In the genomic region with DNA sequence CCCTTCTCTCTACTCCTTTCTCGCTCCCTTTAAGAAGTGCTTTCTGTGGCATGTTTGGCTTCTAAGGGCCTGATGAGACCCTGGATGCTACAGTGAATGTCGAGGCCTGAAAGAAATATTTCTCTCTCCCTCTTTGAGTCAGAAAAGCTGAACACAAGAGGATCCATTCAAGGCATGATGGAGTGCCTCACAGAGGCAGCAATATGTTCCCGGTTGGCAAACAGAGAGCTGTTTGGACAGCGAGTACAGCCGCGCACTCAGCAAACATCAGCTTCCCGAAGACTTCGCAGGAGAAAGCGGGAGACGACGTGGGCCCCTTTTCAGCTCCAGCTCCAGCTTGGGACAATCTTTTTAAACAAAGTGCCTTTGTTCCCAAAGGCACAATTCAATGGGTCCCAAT, we compare ENCODE assay signal across 10 mouse cellular contexts.
DNase-seq lines count a peak whose midpoint lies in the region; ATAC-seq lines count a peak whose summit lies in the region.
"Had no signal": no experiment of that assay in that cellular context is flagged by ENCODE, and none has a peak within 500 bp of the region (broad histone marks: within the 10 kb centered on the region; RNA-seq: fewer than 3 reads in every experiment).

No protein-coding gene starts in this region.

- H3K36me3 ChIP-seq in embryonic facial prominence, embryonic 15.5 days = no peaks in the 10 kb centered on the region
- H3K36me3 ChIP-seq in intestine, embryonic 15.5 days = no peaks in the 10 kb centered on the region
- no peaks in the 10 kb centered on the region for H3K36me3 ChIP-seq in neural tube, embryonic 13.5 days
- H3K36me3 ChIP-seq in kidney, embryonic 15.5 days = no peaks in the 10 kb centered on the region

- WGBS in embryonic facial prominence, embryonic 15.5 days = 56% methylated on average over 11 of the region's 11 CpGs
- WGBS in intestine, embryonic 15.5 days = 23% methylated on average over 11 of the region's 11 CpGs
- 5% methylated on average over 11 of the region's 11 CpGs for WGBS in neural tube, embryonic 13.5 days
- WGBS in kidney, embryonic 15.5 days = 64% methylated on average over 11 of the region's 11 CpGs

- H3K9me3 ChIP-seq in embryonic facial prominence, embryonic 15.5 days (replicated peaks) = no peaks in the 10 kb centered on the region
- no peaks in the 10 kb centered on the region for H3K9me3 ChIP-seq in intestine, embryonic 15.5 days
- H3K9me3 ChIP-seq in neural tube, embryonic 13.5 days = no peaks in the 10 kb centered on the region
- no peaks in the 10 kb centered on the region for H3K9me3 ChIP-seq in kidney, embryonic 15.5 days (replicated peaks)

- H3K4me3 ChIP-seq in embryonic facial prominence, embryonic 15.5 days (replicated peaks) = no peak overlapping the region
- H3K4me3 ChIP-seq in intestine, embryonic 15.5 days (replicated peaks) = no peak overlapping the region
- H3K4me3 ChIP-seq in neural tube, embryonic 13.5 days = no peak overlapping the region
- no peak overlapping the region for H3K4me3 ChIP-seq in kidney, embryonic 15.5 days (replicated peaks)
- H3K4me3 ChIP-seq: gastrocnemius, adult 2 months had no signal

- no peak overlapping the region for H3K9ac ChIP-seq in embryonic facial prominence, embryonic 15.5 days
- H3K9ac ChIP-seq in intestine, embryonic 15.5 days = no peak overlapping the region
- H3K9ac ChIP-seq in neural tube, embryonic 13.5 days = no peak overlapping the region
- no peak overlapping the region for H3K9ac ChIP-seq in kidney, embryonic 15.5 days

- intact Hi-C loops in left cerebral cortex, postnatal 14 days (cut with DNase I) = loop anchor here (5.0 kb wide), 2 partner anchors 139 to 289 kb away; partner anchors contain the start of gene Fndc3b
- intact Hi-C loops in left cerebral cortex, postnatal 4 days (cut with DNase I) = loop anchor here (10.0 kb wide), 1 partner anchor 291 kb away; no protein-coding TSS in a partner anchor
- intact Hi-C loops in heart, postnatal 14 days (cut with DNase I) = no loop called here

- peaks cover 14% of the 10 kb centered on the region for H3K4me1 ChIP-seq in embryonic facial prominence, embryonic 15.5 days
- peaks cover 15% of the 10 kb centered on the region for H3K4me1 ChIP-seq in intestine, embryonic 15.5 days (replicated peaks)
- peaks cover 39% of the 10 kb centered on the region for H3K4me1 ChIP-seq in neural tube, embryonic 13.5 days (replicated peaks)
- peaks cover 24% of the 10 kb centered on the region for H3K4me1 ChIP-seq in kidney, embryonic 15.5 days

- peak; percentile 21 to 34 for DNase-seq in left cerebral cortex, postnatal 14 days (ENCODE audit: low spot score in 2 of 2)
- DNase-seq in left cerebral cortex, postnatal 4 days = no peak
- DNase-seq in gastrocnemius, postnatal 25 days = no peak
- DNase-seq in heart, postnatal 14 days = no peak
- DNase-seq: gastrocnemius, adult 2 months; kidney, adult 9 months had no signal

- no peaks in the 10 kb centered on the region for H3K27me3 ChIP-seq in embryonic facial prominence, embryonic 15.5 days
- H3K27me3 ChIP-seq in intestine, embryonic 15.5 days (replicated peaks) = no peaks in the 10 kb centered on the region
- H3K27me3 ChIP-seq in neural tube, embryonic 13.5 days = no peaks in the 10 kb centered on the region
- H3K27me3 ChIP-seq in kidney, embryonic 15.5 days = no peaks in the 10 kb centered on the region

- no peak for ATAC-seq in embryonic facial prominence, embryonic 15.5 days (ENCODE audit: insufficient number of reproducible peaks, low FRiP score, low TSS enrichment, low read depth)
- ATAC-seq in intestine, embryonic 15.5 days = peak; percentile 62; the same call in 1 of the 2 replicates
- peak; percentile 87 for ATAC-seq in neural tube, embryonic 13.5 days (ENCODE audit: low read depth)
- no peak for ATAC-seq in kidney, embryonic 15.5 days (replicated peaks; ENCODE audit: low FRiP score)

- H3K4me2 ChIP-seq in embryonic facial prominence, embryonic 15.5 days (replicated peaks) = no peak overlapping the region
- H3K4me2 ChIP-seq in intestine, embryonic 15.5 days (replicated peaks) = no peak overlapping the region
- H3K4me2 ChIP-seq in neural tube, embryonic 13.5 days = no peak overlapping the region
- H3K4me2 ChIP-seq in kidney, embryonic 15.5 days = no peak overlapping the region

- H3K27ac ChIP-seq in embryonic facial prominence, embryonic 15.5 days (replicated peaks) = peak overlapping the region; percentile 49; the same call in 1 of the 2 replicates
- H3K27ac ChIP-seq in intestine, embryonic 15.5 days = peak overlapping the region; percentile 11; the same call in 1 of the 2 replicates
- H3K27ac ChIP-seq in neural tube, embryonic 13.5 days (replicated peaks) = peak overlapping the region; percentile 65
- no peak overlapping the region for H3K27ac ChIP-seq in kidney, embryonic 15.5 days
- H3K27ac ChIP-seq: gastrocnemius, adult 2 months had no signal

Comparison
In these comparisons a context has a peak if more than half of its experiments do, and no peak if none do; other contexts are left out.
1. DNase-seq: peak in left cerebral cortex, postnatal 14 days (2 of 2); none in left cerebral cortex, postnatal 4 days (single experiment), gastrocnemius, postnatal 25 days (single experiment) and heart, postnatal 14 days (0 of 2).
2. ATAC-seq: peak in intestine, embryonic 15.5 days (single experiment) and neural tube, embryonic 13.5 days (single experiment); none in embryonic facial prominence, embryonic 15.5 days (single experiment) and kidney, embryonic 15.5 days (single experiment).